Mouse (Mus musculus) small intestine, adult 2 months (tissue): Measurements from ENCODE around the gene Togaram2.

Experiments
- CTCF ChIP-seq: fragments of 200-500 bp; IDR thresholded peaks from 2 replicates; pipeline ENCODE4 v1.5.1; 2012; ENCODE audit warnings: low read depth, mild to moderate bottlenecking, control low read depth, inconsistent platforms, low read length, moderate library complexity, mixed read lengths; ENCODE audit not compliant: insufficient replicate concordance, insufficient read length; ENCODE audit errors: extremely low read depth
- POLR2A ChIP-seq: fragments of 200-500 bp; IDR thresholded peaks from 2 replicates; pipeline ENCODE4 v1.6.1; 2012; ENCODE audit warnings: low read depth, mild to moderate bottlenecking, control low read depth, inconsistent platforms, low read length, moderate library complexity

DNA sequence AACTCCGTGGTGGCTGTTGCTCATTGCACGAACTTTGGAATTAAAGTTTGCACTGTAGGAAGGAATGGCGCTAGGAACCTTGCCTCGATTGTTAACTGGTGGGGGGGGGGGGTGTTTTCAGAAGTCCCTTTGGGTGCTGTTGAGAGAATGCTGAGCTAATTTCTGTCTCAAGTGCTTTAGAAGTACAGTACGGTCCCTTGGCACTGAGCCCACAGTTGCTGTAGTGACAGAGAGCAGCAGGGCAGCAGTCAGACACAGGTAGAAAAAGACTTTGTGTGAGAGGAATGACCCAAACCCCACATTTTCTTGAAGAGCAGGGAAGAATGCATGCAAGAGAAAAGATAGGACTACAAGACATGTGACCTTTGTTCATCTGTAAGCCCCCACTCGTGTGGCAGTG is 39.2 kb downstream of the Togaram2 start:
- TF ChIP-seq POLR2A = no peak
- TF ChIP-seq CTCF = no peak
